Mouse (Mus musculus) small intestine, adult 2 months (tissue): Measurements from ENCODE around the gene Zfp28.

Source experiments
- CTCF ChIP-seq: fragments of 200-500 bp; IDR thresholded peaks from 2 replicates; pipeline ENCODE4 v1.5.1; 2012; ENCODE audit warnings: low read depth, mild to moderate bottlenecking, control low read depth, inconsistent platforms, low read length, moderate library complexity, mixed read lengths; ENCODE audit not compliant: insufficient replicate concordance, insufficient read length; ENCODE audit errors: extremely low read depth
- POLR2A ChIP-seq: fragments of 200-500 bp; IDR thresholded peaks from 2 replicates; pipeline ENCODE4 v1.6.1; 2012; ENCODE audit warnings: low read depth, mild to moderate bottlenecking, control low read depth, inconsistent platforms, low read length, moderate library complexity

DNA sequence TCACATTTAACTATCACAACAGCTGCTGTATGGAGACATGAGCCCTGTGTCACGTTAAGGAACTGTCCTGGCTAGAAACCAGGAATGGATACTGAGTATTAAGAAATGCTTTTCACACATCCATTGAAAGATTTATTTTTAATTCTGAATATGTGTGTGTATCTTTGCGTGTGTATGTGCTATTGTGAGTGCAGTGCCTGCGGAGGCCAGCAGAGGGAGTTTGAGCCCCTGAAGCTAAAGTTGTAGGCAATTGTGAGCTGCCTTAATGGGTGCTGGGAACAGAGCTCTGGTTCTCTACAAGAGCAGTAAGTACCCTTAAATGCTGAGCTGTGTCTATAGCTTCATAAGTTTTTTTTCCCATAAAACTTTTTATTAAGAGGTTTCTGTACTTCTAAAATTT lies 46.3 kb downstream of the Zfp28 start:
- TF ChIP-seq POLR2A (no peak), CTCF (no peak)
